Mouse (Mus musculus) hindbrain, embryonic 14.5 days (tissue): ENCODE results near the gene Tjp1. TPM values are rescaled to one million over a fixed set of nuclear protein-coding genes. Genes with fewer than 3 reads are reported as not detected.

Experiments
- ATAC-seq: fragments of 200-750 bp; cut with Nextera tagmentation; 2 replicates; pipeline ENCODE4 v1.8.0; 2017; ENCODE audit warnings: moderate number of reproducible peaks, mild to moderate bottlenecking, moderate TSS enrichment, moderate library complexity; ENCODE audit not compliant: low FRiP score
- DNase-seq: peaks from one replicate; pipeline ENCODE4 v3.0.0-alpha.2; 2015; ENCODE audit warnings: low spot score
- H3K27ac ChIP-seq: fragments of 300-500 bp; sonication (generic); 2 replicates; pipeline ENCODE4 v1.5.1; 2014; ENCODE audit warnings: mild to moderate bottlenecking, moderate library complexity
- H3K27me3 ChIP-seq: fragments of 300-500 bp; sonication (generic); 2 replicates; pipeline ENCODE4 v1.6.1; 2014; ENCODE audit warnings: mild to moderate bottlenecking, low read length, mixed read lengths; ENCODE audit not compliant: control insufficient read depth, insufficient read depth
- H3K36me3 ChIP-seq: fragments of 300-500 bp; sonication (generic); replicated peaks from 2 replicates; pipeline ENCODE4 v1.6.1; 2014; ENCODE audit not compliant: control insufficient read depth, insufficient read depth
- H3K4me1 ChIP-seq: fragments of 300-500 bp; sonication (generic); replicated peaks from 2 replicates; pipeline ENCODE4 v1.6.1; 2014; ENCODE audit warnings: antibody characterized with exemption, low read length, mixed read lengths; ENCODE audit not compliant: control insufficient read depth, insufficient read depth
- H3K4me2 ChIP-seq: fragments of 300-500 bp; sonication (generic); replicated peaks from 2 replicates; pipeline ENCODE4 v1.6.1; 2014; ENCODE audit warnings: mild to moderate bottlenecking, moderate library complexity
- H3K4me3 ChIP-seq: fragments of 300-500 bp; sonication (generic); replicated peaks from 2 replicates; pipeline ENCODE4 v1.5.1; 2014; ENCODE audit warnings: mild to moderate bottlenecking, low read length
- H3K9ac ChIP-seq: fragments of 300-500 bp; sonication (generic); 2 replicates; pipeline ENCODE4 v1.6.1; 2014
- H3K9me3 ChIP-seq: fragments of 300-500 bp; sonication (generic); 2 replicates; pipeline ENCODE4 v1.6.1; 2016; ENCODE audit warnings: low read length; ENCODE audit not compliant: control insufficient read depth
- WGBS: fragments of 180-500 bp; shearing (Covaris S2); extraction: QIAGEN DNeasy Blood & Tissue Kit; methylation state at CpG from one replicate; pipeline ENCODE4 v1.1.7; 2014; 5-methylcytosine and 5-hydroxymethylcytosine counted together
- polyA plus RNA-seq: library from polyadenylated mRNA; unstranded; fragments of >200 nt; fragmentation: Nextera tagmentation; extraction: Ambion mirVana; gene quantifications from 2 replicates; pipeline ENCODE4 v1.2.1, GENCODE M21; 2014

Gene Tjp1
- polyA plus RNA-seq, 1 experiment from 2014 or later = 30.4 TPM

DNA sequence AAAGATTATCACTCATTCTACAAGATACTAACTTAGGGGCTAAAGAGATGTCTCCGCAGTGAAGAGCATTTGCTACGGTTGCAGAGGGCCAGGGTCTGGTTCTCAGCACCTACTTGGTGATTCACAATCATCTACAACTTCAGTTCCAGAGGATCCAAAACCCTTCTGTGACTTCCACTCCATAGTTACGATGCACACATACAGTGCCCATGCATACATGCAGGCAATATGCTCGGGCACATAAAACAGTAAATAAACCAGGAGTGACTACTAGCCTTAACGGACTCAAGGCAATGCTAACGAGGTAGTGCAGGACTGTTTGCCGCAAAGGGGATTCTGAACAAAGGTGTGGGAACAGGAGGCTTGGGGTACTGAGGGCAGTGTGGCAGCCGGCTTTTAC lies 7.0 kb downstream of the Tjp1 start:
- no peak overlapping the region for H3K27ac ChIP-seq
- H3K4me3 ChIP-seq = no peak overlapping the region
- H3K4me2 ChIP-seq = no peak overlapping the region
- H3K9ac ChIP-seq = no peak overlapping the region
- WGBS = 93% methylated on average over 8 of the region's 8 CpGs
- peaks cover 3% of the 10 kb centered on the region; the same call in 1 of the 2 replicates for H3K27me3 ChIP-seq
- 0 out of 2 replicates have a peak, but pooled peaks cover 3% of the 10 kb centered on the region for H3K4me1 ChIP-seq
- H3K36me3 ChIP-seq = no peaks in the 10 kb centered on the region
- no peak for DNase-seq
- H3K9me3 ChIP-seq = no peaks in the 10 kb centered on the region
- no peak for ATAC-seq

DNA sequence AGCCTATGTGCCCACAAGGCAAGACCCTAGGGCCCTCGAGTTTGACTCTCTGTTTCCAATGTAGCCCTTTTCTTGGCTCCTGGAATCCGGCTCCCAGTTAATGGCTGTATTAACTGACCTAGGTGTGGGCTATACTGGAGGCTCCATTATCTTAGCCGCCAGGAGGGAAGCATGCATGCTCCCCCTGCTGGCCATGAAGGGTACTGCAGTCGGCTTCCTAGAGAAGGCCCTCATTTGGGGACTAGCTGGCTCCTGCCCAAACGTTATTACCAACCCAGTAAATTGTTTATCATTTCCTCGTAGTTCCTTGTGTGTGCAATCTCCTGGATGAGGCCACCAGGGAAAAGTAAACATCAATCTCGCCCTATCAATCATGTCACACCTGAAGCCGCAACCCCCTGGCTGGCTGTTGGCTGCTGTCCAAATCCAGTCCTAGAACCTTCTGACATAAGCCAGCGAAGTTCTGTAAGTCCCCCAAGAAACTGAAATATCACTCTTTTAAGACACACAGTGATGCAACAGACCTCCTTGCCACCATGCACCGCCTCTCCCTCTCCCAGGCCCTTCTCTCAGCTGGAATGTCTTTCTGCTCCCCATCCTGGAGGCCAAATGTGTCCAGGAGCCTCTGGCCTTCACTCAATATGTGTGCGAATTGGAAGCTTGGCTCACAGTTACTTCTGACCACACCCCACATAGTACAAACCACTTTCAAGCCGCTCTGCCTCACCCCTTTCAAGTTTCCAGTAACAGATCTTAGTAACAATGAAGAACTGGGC lies 7.6 kb downstream of the Tjp1 start:
- Histone ChIP-seq H3K4me2 (no peak overlapping the region), H3K27ac (no peak overlapping the region), H3K9me3 (no peaks in the 10 kb centered on the region), H3K4me3 (no peak overlapping the region), H3K9ac (no peak overlapping the region), H3K36me3 (no peaks in the 10 kb centered on the region), H3K27me3 (peaks cover 3% of the 10 kb centered on the region; the same call in 1 of the 2 replicates), H3K4me1 (0 out of 2 replicates have a peak, but pooled peaks cover 3% of the 10 kb centered on the region)
- DNase-seq = peak; percentile 80
- 46% methylated on average over 12 of the region's 12 CpGs for WGBS
- ATAC-seq = peak; percentile 31; the same call in 1 of the 2 replicates

DNA sequence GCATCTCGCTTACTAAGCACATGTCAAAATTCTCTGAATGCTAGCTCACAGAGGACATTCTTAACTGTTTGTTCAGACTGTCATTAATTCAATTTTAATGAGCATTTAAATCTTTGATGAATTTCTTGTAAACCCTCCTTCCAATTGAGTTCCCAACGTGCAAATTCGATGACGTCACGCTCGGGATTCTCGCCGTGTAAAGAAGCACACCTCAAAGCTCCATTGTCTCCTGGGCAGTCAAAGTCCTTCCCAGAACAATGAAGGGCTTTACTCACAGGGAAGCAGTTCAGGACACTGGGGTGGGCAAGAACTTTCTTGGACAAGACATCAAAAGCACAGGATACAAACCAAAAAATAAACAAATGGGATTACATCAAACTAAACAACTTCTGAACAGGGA lies 10.7 kb downstream of the Tjp1 start:
- ATAC-seq = no peak
- H3K27ac ChIP-seq = no peak overlapping the region

DNA sequence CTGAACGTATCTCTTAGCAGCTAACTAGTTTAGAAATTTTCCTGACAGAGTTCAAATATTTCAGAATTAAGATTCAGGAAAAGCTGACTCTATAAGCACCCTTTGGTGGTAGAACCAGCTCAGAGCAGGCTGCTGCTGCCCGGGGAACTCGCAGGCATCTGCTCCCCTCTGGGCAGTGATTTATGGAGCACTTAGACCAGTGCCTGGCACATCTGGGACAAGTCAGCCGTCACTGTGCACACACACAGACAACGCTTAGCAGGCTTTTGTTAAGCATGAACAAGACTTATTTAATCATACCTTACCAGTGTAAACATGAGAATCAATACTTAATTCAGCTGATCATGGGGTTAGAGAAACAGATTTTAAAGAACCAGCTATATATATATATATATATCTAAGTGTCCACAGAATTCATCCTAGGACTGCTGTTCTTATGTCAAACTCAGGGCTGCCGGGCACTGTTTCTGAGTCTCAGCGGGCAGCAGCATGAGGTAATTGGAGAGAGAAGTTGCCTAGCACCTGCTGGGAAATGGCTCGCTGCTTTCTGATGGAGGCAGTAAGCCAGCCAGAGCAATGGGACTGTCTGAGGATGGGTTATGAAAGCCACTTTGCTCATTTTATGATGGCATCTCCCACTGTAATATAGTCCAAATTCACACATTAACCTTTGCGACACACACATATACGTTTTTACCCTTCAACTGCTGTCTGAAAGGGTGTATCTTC lies 14.0 kb downstream of the Tjp1 start:
- 41% methylated on average over 10 of the region's 10 CpGs for WGBS
- peak; percentile 53; the same call in 1 of the 2 replicates for ATAC-seq
- H3K9ac ChIP-seq = no peak overlapping the region
- no peaks in the 10 kb centered on the region for H3K9me3 ChIP-seq
- no peak overlapping the region for H3K4me3 ChIP-seq
- DNase-seq = no peak
- peaks cover 7% of the 10 kb centered on the region for H3K4me1 ChIP-seq
- H3K27ac ChIP-seq = no peak overlapping the region
- no peak overlapping the region for H3K4me2 ChIP-seq
- no peaks in the 10 kb centered on the region for H3K27me3 ChIP-seq
- H3K36me3 ChIP-seq = no peaks in the 10 kb centered on the region

More for the DNA sequence above, 10.7 kb downstream of the Tjp1 start:
- H3K9ac ChIP-seq = no peak overlapping the region
- peaks cover 7% of the 10 kb centered on the region for H3K4me1 ChIP-seq
- DNase-seq = no peak
- no peak overlapping the region for H3K4me2 ChIP-seq
- 29% methylated on average over 8 of the region's 8 CpGs for WGBS
- H3K4me3 ChIP-seq = no peak overlapping the region
- H3K27me3 ChIP-seq = no peaks in the 10 kb centered on the region
- H3K9me3 ChIP-seq = no peaks in the 10 kb centered on the region
- no peaks in the 10 kb centered on the region for H3K36me3 ChIP-seq

DNA sequence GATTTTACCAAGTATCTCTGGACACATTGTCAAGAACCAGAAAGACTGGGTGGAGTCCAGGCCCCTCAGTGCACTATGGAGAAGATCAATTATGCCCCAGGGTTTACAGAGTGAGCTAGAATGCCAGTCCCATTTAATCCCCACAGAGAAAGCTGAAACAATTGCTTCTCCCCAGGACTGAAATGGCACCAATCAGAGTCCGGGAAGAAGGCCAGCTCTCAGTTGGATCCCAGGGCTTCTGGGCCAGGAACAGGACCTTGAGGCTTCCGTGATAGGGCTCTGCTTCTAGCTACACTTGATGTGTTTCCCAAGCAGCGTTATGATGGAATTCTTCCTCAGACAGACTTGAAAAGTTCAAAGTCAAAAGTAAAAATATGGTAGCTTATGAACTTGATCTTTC lies 18.2 kb downstream of the Tjp1 start:
- no peak overlapping the region for H3K4me2 ChIP-seq
- DNase-seq (peak; percentile 46), ATAC-seq (no peak)
- no peaks in the 10 kb centered on the region for H3K27me3 ChIP-seq
- H3K9me3 ChIP-seq = no peaks in the 10 kb centered on the region
- H3K27ac ChIP-seq = no peak overlapping the region
- no peak overlapping the region for H3K9ac ChIP-seq
- H3K36me3 ChIP-seq = no peaks in the 10 kb centered on the region
- peaks cover 7% of the 10 kb centered on the region for H3K4me1 ChIP-seq
- H3K4me3 ChIP-seq = no peak overlapping the region
- 43% methylated on average over 3 of the region's 3 CpGs for WGBS

DNA sequence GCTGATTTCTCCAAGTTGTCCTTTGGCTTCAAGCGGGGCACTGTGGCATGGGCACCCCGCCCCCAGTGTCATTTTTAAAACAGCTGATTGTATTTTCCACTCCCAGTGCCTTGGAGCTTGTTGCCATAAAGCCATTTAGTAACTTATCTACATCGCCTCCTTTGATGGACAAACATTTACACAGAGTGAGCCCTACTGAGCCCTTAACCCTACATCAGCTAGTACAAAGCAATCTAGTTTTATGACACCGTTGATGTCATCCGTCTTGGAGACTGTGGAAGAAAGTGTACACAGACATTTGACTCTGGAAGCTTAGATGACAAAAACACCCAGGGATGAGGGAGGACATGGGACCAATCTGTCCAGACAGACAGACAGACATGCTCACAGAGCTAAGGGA lies 20.2 kb downstream of the Tjp1 start:
- WGBS = 91% methylated on average over 5 of the region's 5 CpGs
- no peaks in the 10 kb centered on the region for H3K36me3 ChIP-seq
- no peak overlapping the region for H3K9ac ChIP-seq
- no peaks in the 10 kb centered on the region for H3K9me3 ChIP-seq
- H3K4me1 ChIP-seq = no peaks in the 10 kb centered on the region
- no peaks in the 10 kb centered on the region for H3K27me3 ChIP-seq
- H3K4me2 ChIP-seq = no peak overlapping the region
- DNase-seq (no peak), ATAC-seq (no peak)
- no peak overlapping the region for H3K4me3 ChIP-seq
- H3K27ac ChIP-seq = no peak overlapping the region

DNA sequence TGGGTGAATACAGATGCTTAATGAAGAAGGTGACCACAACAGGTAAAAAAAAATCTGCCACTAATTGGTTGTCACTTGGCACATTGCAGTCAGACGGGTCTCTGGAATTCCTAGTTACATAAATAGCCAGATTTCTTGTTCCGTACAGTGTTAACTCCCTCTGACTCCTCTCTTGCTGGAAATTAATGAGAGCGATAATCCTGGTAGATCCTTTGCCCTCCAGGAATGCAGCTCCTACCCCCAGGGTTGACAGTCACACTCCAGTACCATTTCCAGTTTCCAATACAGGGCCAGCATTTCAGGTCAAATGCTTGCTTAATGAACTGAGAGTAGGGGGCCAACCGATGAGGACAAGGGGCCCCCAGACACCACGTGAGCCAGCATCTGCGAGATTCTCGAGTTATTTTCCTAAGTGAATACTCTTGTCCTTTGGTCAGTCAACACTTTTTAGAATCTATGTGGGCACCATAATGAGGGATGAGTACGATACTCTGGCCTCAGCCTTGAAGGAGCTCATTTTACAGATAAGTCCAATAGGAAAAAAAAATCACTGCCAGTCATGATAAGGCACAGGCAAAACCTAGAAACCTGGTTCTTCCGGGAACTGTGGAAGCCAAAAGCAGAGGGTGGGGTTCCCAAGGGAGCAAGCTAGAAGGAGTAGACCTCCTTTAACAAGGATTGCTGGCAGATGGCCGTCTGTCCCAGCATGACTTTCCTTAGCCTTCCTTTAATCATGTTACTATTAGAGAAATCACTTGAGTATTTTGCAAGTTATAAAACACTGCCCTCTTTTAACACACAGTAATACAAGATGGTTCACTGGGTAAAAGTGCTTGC lies 24.9 kb downstream of the Tjp1 start:
- H3K9me3 ChIP-seq = no peaks in the 10 kb centered on the region
- DNase-seq = no peak
- no peaks in the 10 kb centered on the region for H3K27me3 ChIP-seq
- no peak overlapping the region for H3K4me2 ChIP-seq
- 71% methylated on average over 10 of the region's 10 CpGs for WGBS
- H3K4me1 ChIP-seq = no peaks in the 10 kb centered on the region
- ATAC-seq = no peak
- H3K4me3 ChIP-seq = no peak overlapping the region
- H3K27ac ChIP-seq = no peak overlapping the region
- no peaks in the 10 kb centered on the region for H3K36me3 ChIP-seq
- no peak overlapping the region for H3K9ac ChIP-seq

DNA sequence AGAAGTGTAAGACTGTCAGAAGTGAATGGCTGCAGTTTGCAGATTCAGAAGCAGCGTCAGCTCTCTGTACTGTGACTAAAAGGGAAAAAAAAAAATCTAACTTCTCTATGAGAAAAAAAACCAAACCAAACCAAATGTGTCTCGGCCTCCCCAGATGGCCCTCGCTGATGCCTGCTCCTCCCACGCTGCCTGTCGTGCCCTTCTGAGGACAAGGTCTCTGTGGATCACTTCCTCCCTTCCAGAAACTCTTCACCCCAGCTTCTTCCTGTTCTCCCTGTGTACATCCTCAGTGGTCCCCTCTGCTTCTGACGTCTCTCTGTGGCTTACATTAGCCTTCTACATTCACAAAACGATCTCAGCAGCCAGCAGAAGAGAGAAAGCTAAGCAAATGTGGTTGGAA lies 26.8 kb downstream of the Tjp1 start:
- Histone ChIP-seq H3K9me3 (no peaks in the 10 kb centered on the region), H3K36me3 (no peaks in the 10 kb centered on the region), H3K9ac (no peak overlapping the region), H3K27me3 (no peaks in the 10 kb centered on the region), H3K4me1 (no peaks in the 10 kb centered on the region), H3K4me2 (no peak overlapping the region), H3K4me3 (no peak overlapping the region), H3K27ac (no peak overlapping the region)
- ATAC-seq (no peak), DNase-seq (no peak)
- WGBS = 67% methylated on average over 7 of the region's 7 CpGs
